Mouse (Mus musculus): ENCODE measurements around the gene Topbp1.

Gene Topbp1

DNA sequence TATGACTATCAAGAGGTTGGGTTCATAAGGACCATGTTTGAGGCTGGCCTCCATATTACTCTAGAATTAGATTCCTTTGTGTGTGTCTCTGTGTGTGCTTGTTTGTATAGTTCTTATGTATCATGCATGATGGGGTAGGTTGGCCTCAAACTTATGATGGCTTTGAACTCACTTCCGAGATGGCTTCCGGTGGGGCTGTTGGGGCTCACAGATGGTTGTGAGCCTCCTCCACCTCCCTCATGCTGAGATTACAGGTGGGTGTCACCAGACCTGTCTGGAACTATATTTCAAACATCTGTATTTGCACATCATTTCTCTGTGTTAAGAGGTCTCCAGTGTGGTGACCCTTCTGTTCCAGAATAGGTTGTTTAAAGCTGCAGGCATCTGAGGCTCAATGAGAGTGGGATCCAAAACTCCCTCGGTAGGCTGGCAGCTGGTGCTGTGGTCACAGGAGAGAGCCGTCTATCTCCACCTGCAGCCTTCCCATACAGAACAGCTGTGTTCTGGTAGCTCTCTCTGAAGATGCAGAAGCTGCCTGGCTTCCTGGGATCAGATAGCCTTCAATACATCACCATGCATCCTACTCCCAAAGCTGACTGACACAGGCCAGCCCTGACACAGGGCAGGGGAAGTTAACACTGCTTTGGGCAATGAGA is 79.3 kb downstream of the Topbp1 start:
- DNase-seq (ENCODE audit: extremely low spot score, low spot score): no peak

GRCm38 (mm10) chr9:103385600-103385999 is 80.6 kb downstream of the Topbp1 start:
- DNase-seq (ENCODE audit: extremely low spot score, low spot score): no peak

DNA sequence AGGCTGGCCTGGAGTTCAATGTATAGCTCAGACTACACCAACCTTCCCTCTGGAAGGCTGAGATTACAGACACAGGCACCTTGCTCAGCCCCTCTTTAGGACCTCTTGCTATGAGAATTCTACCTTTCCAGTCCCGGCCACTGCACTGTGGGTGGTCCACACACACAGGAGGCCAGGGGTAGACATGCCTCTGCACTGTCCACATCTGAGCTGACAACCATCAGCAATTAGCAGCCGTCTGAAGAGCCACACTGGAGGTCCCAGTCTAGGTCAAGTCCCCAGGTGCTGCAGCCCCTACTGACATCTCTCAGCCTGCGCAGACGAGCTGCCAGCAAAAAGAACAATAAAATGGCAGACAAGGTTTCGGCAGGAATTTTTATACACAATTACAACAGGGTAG is 81.6 kb downstream of the Topbp1 start:
- DNase-seq (ENCODE audit: extremely low spot score, low spot score): no peak

GRCm38 (mm10) chr9:103387011-103387653 is 82.1 kb downstream of the Topbp1 start:
- no peak for DNase-seq (ENCODE audit: extremely low spot score, low spot score)

DNA sequence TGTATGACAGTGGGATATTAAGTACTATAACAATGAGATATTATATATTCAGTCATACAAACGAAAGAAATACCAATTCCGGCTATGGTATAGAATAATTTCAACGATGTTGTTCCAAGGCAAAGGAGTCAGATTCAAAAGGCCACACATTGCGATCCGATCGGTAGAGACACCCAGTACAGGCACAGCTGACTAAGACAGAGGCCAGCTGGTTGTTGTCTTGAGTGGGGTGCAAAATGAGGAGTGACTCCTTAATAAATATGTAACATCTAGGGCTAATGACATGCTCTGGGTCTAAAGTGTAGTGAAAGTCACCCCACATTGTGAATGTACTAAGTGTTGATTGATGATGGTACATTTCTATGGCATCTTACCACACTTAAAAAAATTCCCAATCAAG is 84.2 kb downstream of the Topbp1 start:
- no peak for DNase-seq (ENCODE audit: extremely low spot score, low spot score)

DNA sequence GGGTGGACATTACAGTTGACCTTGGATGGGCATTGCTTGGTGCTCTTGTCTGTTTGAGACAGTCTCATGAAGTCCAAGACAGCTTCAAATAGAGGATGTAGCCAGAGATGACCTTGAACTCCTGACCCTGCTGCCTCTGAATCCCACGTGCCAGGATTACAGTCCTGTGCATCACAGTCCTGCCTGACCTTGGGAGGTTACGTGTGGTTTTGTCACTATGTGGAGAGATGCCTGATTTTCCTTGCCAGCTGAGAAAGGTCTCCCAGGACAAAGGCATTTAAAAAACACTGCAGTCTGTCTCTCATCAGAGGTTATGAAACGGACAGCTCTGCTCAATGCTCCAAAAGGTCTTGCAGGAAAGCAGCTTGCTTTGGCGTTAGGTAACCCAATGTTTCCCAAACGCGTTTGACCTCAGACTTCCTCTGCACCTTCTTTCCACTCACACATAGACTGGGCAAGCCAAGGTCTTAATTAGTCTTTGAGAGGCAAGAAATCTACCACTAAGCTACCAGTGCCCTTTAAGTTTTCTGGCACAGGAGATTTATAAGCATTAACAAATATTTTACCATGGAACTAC is 86.9 kb downstream of the Topbp1 start:
- no peak for DNase-seq (ENCODE audit: extremely low spot score, low spot score)

DNA sequence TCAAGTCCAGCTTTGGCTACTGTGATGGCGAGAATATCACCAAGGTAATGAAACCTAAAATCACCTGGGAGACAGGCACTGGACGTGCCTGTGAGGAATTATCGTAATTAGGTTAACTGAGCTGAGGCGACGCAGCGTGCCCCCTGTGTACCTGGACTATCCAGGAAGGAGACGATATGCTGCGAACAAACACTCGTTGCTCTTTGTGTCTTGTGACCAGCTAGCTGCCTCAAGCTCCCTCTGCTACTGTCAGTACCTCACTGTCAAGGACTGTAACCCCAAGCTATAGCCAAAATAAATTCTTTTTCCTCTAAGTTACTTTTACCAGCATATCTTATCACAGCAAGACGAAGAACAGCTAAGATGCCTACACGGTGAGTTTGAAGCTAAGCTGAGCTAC is 88.2 kb downstream of the Topbp1 start:
- no peak for DNase-seq (ENCODE audit: extremely low spot score, low spot score)

DNA sequence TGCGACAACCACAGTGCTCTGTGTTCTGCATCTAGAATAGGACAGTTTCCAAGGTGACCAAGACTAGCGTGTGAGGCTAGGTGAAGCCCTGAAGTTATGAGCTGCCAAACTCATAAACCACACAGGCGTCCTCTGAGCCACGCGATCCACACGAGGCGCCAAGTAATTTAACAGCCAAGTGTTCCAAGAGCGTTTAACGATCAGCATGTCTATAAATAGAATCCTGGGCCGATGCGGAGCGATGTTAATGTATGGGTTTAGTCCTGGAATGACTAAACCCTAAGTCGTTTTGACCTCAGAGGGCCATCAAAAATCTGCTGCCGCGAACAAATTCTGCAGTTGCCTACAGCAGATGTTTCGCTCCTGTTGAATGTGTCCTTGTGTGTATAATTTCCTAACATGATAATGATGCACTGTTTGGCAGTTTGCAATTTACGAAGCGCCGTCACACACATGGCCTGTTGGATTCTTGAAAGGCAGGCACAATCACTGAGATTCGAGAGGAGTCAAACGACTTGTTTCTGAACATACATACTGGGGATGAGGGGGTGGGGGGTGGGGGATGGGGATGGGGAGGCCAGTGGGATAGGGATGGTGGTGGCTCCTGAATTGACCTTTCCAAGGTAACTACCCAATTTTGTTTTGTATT is 93.6 kb downstream of the Topbp1 start:
- no peak for DNase-seq (ENCODE audit: extremely low spot score, low spot score)
